Mouse (Mus musculus): Measurements from ENCODE around the gene Dcst1.

The Dcst1 gene

DNA sequence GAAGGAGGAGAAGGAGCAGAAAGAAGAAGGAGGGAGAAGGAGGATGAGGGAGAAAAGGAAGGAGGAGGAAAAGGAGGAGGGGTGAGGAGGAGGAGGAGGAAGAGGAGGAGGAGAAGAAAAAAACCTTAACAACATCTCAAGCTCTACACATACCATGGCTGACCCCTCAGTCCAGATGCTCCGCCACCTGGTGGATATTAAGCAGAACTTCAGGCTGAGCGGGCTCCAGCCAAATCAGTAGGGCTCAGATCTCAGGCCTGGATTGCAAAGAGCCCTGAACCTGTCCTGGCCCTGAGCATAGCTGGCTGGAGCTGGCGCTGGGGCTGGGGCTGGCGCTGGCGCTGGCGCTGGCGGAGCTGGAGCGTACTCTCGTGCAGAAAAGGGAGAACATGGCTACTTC, 57.0 kb downstream of the Dcst1 start:
- peak; percentile 41 for DNase-seq (ENCODE audit: low read depth, low spot score)

DNA sequence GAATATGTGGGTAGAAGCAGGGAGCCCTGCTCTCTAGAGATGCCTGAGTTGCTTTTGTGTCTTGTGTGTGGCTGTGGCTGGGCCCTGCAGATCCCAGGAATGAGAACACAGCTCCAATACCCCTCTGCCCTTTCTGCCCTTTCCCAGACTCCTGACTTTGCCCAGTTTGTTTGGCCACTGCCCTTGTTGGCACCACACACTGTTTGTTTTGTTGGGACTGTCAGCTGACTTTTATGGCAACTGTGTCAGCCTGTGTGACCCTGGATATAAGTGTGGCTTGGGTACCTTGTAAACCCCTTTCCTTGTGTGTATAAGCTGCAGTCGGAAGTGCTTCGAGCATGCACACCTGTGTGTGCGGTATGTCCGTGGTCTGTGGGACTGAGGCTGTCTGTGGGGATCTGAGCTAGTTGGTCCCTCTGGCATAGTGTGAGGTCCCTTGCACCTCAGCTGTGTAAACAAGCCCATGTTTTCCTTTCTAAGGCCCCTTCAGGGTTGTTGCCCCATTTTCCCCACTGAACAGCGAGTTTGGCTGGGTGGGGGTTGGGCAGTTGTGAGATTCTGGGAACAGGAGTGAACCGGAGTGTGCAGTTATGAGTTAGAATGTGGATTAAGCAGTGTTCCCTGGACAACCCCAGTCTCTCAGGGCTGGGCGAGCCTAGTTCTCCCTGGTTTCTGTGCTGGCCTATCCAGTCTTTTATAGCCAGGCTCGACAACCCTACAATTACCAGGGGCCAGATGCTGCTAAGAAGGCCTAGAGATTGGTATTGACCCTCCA, 59.3 kb downstream of the Dcst1 start:
- no peak for DNase-seq (ENCODE audit: low read depth, low spot score)

DNA sequence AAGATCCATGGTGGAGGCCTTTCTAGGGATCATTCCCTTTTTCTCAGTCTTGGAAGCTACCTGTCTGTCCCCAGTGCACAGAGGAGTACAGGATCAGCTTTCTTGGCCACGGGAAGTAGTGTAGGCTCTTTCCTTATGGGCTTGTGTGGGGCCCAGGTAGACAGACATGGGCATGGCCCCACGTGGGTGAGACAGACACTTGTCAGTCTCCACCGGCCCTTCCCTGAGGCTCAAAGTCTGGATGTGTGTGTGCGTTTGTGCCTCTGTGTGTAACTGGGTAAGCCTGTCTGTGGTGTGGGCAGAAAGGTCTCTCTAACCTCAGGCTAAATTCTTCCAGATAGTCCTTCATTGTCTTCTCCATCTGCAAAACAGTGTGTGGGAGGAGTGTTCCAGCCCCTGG, 59.9 kb downstream of the Dcst1 start:
- no peak for DNase-seq (ENCODE audit: low read depth, low spot score)

DNA sequence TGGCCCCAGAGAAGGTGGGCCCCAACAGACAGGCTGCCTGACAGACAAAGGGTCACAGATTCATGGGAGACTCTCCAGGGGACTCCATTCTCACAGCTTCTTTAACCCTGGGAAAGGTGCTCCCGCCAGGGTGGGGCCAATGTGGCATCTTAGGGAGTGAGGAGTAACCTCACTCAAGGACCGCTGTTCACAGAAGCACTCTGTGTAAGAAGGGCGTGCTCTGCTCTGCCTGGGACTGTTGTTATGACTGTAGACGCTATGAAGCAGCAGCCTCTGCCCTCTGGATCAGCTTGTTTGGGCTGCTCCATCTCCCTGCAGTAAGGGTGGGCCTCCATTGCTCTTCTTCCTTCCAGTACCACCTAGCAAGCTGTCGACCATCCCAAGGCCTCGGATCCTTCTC, 60.6 kb downstream of the Dcst1 start:
- DNase-seq (ENCODE audit: low read depth, low spot score), result no peak

DNA sequence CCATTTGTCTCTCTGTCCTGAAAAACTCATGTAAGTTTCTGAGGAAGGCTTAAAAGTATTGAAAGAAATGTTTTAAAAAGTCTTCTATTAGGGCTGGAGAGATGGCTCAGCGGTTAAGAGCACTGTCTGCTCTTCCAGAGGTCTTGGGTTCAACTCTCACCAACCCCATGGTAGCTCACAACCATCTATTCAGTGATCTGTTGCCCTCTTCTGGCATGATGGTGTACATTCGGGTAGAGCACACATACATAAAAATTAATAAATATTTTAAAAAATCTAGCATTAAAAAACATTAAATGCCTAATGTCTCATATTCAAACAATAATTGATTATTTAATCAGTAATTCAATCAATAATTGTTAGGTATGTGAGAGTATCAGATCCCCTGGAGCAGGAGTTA, 64.5 kb downstream of the Dcst1 start:
- no peak for DNase-seq (ENCODE audit: low read depth, low spot score)
